In the genomic region with DNA sequence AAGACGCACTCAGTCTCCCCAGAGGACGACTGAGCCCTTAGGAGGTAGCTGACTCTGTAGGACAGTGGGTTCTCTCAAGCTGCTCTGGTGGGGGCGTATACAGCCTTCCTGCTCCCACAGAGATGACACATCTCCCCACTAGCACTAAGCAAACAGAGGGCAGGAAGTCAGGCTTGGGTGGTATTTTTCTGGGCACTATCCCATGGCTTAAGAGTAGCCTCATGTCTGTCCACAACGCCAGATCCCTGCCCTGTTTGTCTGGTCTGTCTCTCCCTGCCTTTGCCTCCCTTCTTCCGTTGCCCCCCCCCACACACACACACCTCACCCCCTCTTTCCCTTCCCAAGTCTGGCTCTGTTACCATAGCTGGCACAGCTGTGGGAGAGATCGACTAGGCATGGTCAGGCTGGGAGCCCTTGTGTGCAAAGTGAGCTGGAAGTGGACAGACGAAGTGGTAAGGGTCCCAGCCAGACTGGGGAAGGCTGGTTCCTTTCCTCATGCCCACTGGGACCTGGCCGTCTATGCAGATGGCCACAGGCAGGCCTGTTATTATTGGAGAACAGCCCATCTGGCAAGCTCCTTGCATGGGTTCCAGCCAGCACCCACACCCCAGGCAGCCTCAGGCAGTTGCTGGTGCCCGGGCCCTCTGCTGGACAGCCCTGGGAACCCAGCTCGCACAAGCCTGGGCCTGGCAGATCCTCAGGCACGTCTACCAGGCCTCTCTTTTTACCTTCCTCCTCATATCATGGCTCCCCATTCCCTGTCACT, we compare ENCODE assay signal across 9 mouse cellular contexts. TPM values are rescaled to one million over a fixed set of nuclear protein-coding genes. Genes with fewer than 3 reads are reported as not detected.
A peak's percentile ranks its signal among the peaks of the same experiment; 100 is the strongest.
DNase-seq lines count a peak whose midpoint lies in the region; ATAC-seq and TF ChIP-seq lines count a peak whose summit lies in the region.
"Had no signal": no experiment of that assay in that cellular context is flagged by ENCODE, and none has a peak within 500 bp of the region (broad histone marks: within the 10 kb centered on the region; RNA-seq: fewer than 3 reads in every experiment).

No protein-coding gene starts in this region.

- H3K27me3 ChIP-seq in ES-Bruce4 (ENCODE audit: control insufficient read depth, insufficient read depth, low read length, poor library complexity, severe bottlenecking), result no peaks in the 10 kb centered on the region
- peaks cover 36% of the 10 kb centered on the region for H3K27me3 ChIP-seq in forebrain, embryonic 13.5 days

- TF ChIP-seq CTCF in ES-Bruce4 (IDR thresholded peaks at IDR 0.05; ENCODE audit: low read depth, low read length), result no peak
- peak; percentile 81 for TF ChIP-seq CTCF in layer of hippocampus, adult 2 months (conservative IDR thresholded peaks at IDR 0.05)

- no peaks in the 10 kb centered on the region for H3K9me3 ChIP-seq in ES-Bruce4 (replicated peaks; ENCODE audit: control insufficient read depth, insufficient read depth, low read length, poor library complexity, severe bottlenecking)
- H3K9me3 ChIP-seq in forebrain, embryonic 13.5 days (replicated peaks), result no peaks in the 10 kb centered on the region

- H3K36me3 ChIP-seq in ES-Bruce4 (ENCODE audit: control insufficient read depth, insufficient read depth, low read length, poor library complexity, severe bottlenecking), result no peaks in the 10 kb centered on the region
- no peaks in the 10 kb centered on the region for H3K36me3 ChIP-seq in forebrain, embryonic 13.5 days (ENCODE audit: poor library complexity, severe bottlenecking)

- peak; percentile 86 for DNase-seq in brain, adult 2 months (ENCODE audit: low read depth, low spot score)
- peak; percentile 80 to 85 for DNase-seq in heart, postnatal 36 days
- peak; percentile 44 to 58 for DNase-seq in layer of hippocampus, adult 2 months (ENCODE audit: low spot score in 2 of 2)
- DNase-seq in lung, postnatal 25 days (ENCODE audit: low spot score), result peak; percentile 88
- DNase-seq in right cerebral cortex, postnatal 14 days, result peak; percentile 62
- DNase-seq in yolk sac, embryonic 10.5 days (ENCODE audit: low spot score), result no peak

- intact Hi-C loops in heart, postnatal 36 days (cut with DNase I), result no loop called here

- ATAC-seq in forebrain, embryonic 13.5 days, result peak; percentile 67

- H3K4me1 ChIP-seq in ES-Bruce4 (ENCODE audit: control insufficient read depth, insufficient read depth, low read length), result no peaks in the 10 kb centered on the region
- peaks cover 71% of the 10 kb centered on the region for H3K4me1 ChIP-seq in forebrain, embryonic 13.5 days

- H3K9ac ChIP-seq in ES-Bruce4 (ENCODE audit: low read depth, poor library complexity, severe bottlenecking), result 0 out of 2 replicates have a peak overlapping the region, but pooled peaks have one; percentile 75
- H3K9ac ChIP-seq in forebrain, embryonic 13.5 days, result no peak overlapping the region

- TF ChIP-seq EP300 in ES-Bruce4 (IDR thresholded peaks at IDR 0.05; ENCODE audit: insufficient read depth, low read depth, low read length), result no peak

- H3K4me2 ChIP-seq in forebrain, embryonic 13.5 days, result no peak overlapping the region; the same call in 1 of the 2 replicates

- no peak for TF ChIP-seq POLR2A in ES-Bruce4 (IDR thresholded peaks at IDR 0.05; ENCODE audit: insufficient read depth, low read length)

- H3K27ac ChIP-seq in ES-Bruce4 (ENCODE audit: insufficient read depth, low read length), result peak overlapping the region; percentile 79
- H3K27ac ChIP-seq in forebrain, embryonic 13.5 days, result peak overlapping the region; percentile 78
- peak overlapping the region; percentile 59; the same call in 1 of the 2 replicates for H3K27ac ChIP-seq in layer of hippocampus, adult 2 months

- WGBS in forebrain, embryonic 13.5 days, result 29% methylated on average over 11 of the region's 11 CpGs

- H3K4me3 ChIP-seq in ES-Bruce4 (ENCODE audit: low read depth, low read length), result peak overlapping the region; percentile 13; the same call in 1 of the 2 replicates
- no peak overlapping the region for H3K4me3 ChIP-seq in forebrain, embryonic 13.5 days
- no peak overlapping the region for H3K4me3 ChIP-seq in layer of hippocampus, adult 2 months

RNA-seq across cellular contexts. Expression of a gene that starts 2.6 kb away (rescaled TPM):
- polyA plus RNA-seq in ES-Bruce4 (2011; ENCODE audit: insufficient read depth, insufficient read length, low read depth, missing spikeins), result 132 and 134 TPM in 2 replicates
- 47.2 and 51.9 TPM in 2 replicates for polyA plus RNA-seq in forebrain, embryonic 13.5 days (2015; fragmentation: Nextera tagmentation; extraction: Ambion mirVana)
- total RNA-seq in heart, postnatal 36 days (2021), result 10 to 100 TPM; 66.7 to 73.5 TPM
- 10 to 100 TPM; 21.1 to 23.0 TPM for total RNA-seq in layer of hippocampus, adult 2 months (2021)

RNA-seq across cellular contexts. Expression of a gene that starts 5.1 kb away (rescaled TPM):
- 19.2 and 22.6 TPM in 2 replicates for polyA plus RNA-seq in ES-Bruce4 (2011; ENCODE audit: insufficient read depth, insufficient read length, low read depth, missing spikeins)
- polyA plus RNA-seq in forebrain, embryonic 13.5 days (2015; fragmentation: Nextera tagmentation; extraction: Ambion mirVana), result not detected in 2 replicates
- not detected for total RNA-seq in heart, postnatal 36 days (2021)
- not detected for total RNA-seq in layer of hippocampus, adult 2 months (2021)
- polyA plus RNA-seq: gonadal fat pad, adult 2 months had no signal

RNA-seq across cellular contexts. Expression of a gene that starts 23.7 kb away (rescaled TPM):
- polyA plus RNA-seq in ES-Bruce4 (2011; ENCODE audit: insufficient read depth, insufficient read length, low read depth, missing spikeins), result 3,626 and 3,708 TPM in 2 replicates
- 1,763 and 1,849 TPM in 2 replicates for polyA plus RNA-seq in forebrain, embryonic 13.5 days (2015; fragmentation: Nextera tagmentation; extraction: Ambion mirVana)
- 1,000 to 10,000 TPM; 1,126 to 1,337 TPM for total RNA-seq in heart, postnatal 36 days (2021)
- total RNA-seq in layer of hippocampus, adult 2 months (2021), result 1,000 to 10,000 TPM; 1,695 to 1,765 TPM

RNA-seq across cellular contexts. Expression of a gene that starts 33.1 kb away (rescaled TPM):
- 28.2 and 31.7 TPM in 2 replicates for polyA plus RNA-seq in ES-Bruce4 (2011; ENCODE audit: insufficient read depth, insufficient read length, low read depth, missing spikeins)
- 89.1 and 107 TPM in 2 replicates for polyA plus RNA-seq in forebrain, embryonic 13.5 days (2015; fragmentation: Nextera tagmentation; extraction: Ambion mirVana)
- 10 to 100 TPM; 27.6 to 32.7 TPM for total RNA-seq in heart, postnatal 36 days (2021)
- 10 to 100 TPM; 31.1 to 31.8 TPM for total RNA-seq in layer of hippocampus, adult 2 months (2021)

RNA-seq across cellular contexts. Expression of a gene that starts 41.3 kb away (rescaled TPM):
- polyA plus RNA-seq in ES-Bruce4 (2011; ENCODE audit: insufficient read depth, insufficient read length, low read depth, missing spikeins), result 2.7 and 3.0 TPM in 2 replicates
- 5.1 TPM in 2 replicates for polyA plus RNA-seq in forebrain, embryonic 13.5 days (2015; fragmentation: Nextera tagmentation; extraction: Ambion mirVana)
- 1 to 10 TPM; 1.4 to 1.5 TPM for total RNA-seq in heart, postnatal 36 days (2021)
- total RNA-seq in layer of hippocampus, adult 2 months (2021), result 1 to 10 TPM; 2.6 to 2.7 TPM
